Mouse (Mus musculus) cerebellum, postnatal 25 days (tissue): ENCODE data around the gene Nr1i2.
A peak's percentile ranks its signal among the peaks of the same experiment; 100 is the strongest.
"Not testable (repeated sequence)": the region's sequence is repeated elsewhere in the genome, so short reads cannot be mapped to it uniquely, and the experiment has no call there.

ENCODE experiments used
- DNase-seq, 2 experiments: peaks; one replicate each; pipeline ENCODE4 v3.0.0; 2021; ENCODE audit warnings: mixed read lengths in 2 of 2

The Nr1i2 gene

GRCm38 (mm10) chr16:38294685-38295348 lies at the start of gene Nr1i2:
Gene Nr1i2 (minus strand): TSS chr16:38294824.
- no peak for DNase-seq

DNA sequence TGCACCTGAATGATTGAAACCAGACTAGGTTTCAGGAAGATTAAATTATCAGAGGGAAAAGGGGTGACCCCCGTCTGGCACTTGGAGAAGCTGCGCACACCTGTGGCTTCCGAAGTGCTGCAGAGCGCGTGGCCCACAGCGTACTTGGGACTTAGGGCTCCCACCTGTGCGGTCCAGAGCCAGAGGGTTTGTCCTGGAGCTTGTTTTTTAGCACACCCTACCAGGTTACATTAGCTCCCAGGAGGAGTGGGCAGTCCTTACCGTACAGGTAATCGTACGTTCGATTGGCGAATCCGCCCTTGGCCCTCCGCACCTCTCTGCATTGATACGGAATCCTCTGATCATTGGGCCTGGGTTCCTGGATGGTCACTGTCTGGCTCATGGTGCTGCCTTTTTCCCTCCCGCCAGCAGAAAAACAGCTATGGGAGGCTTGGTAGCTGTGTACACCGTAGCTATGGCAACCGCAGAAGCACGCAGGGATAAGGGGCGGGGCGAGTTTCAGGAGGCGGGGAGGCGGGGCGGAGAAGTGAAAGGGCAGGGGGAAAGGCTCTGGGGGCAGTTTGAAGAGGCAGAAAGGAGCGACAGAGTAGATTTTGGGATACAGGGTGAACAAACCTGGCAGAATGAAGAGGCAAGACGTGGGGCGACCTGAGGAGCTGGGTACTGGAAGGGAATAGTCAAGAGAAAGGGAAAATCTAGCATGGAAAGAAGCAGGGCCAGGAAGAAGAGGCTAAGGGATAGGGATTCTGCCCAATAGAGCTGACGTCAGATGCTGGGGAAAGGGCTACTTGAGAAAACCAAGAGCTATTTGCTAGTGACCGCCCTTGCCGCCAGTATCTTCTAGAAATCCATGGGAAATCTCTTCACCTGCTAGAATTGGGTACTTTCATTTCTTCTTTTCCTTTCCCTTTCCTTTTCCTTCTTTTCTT lies 47.0 kb upstream of the Nr1i2 start, which contains the start of gene Maats1:
Gene Maats1, minus strand, starts transcription at position 748 of the 929 bp plus-strand sequence.
- DNase-seq: peak; percentile 68 to 81

DNA sequence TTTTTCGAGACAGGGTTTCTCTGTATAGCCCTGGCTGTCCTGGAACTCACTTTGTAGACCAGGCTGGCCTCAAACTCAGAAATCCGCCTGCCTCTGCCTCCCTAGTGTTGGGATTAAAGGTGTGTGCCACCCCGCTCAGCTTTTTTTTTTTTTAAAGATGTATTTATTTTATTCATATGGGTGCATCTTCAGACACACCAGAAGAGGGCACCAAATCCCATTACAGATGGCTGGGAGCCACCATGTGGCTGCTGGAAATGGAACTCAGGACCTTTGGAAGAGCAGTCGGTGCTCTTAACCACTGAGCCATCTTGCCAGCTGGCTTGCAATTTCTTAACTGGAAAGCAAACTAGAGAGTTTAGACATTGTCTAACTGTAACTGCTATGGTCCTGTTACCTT lies 43.5 kb upstream of the Nr1i2 start:
- DNase-seq: not testable (repeated sequence)

DNA sequence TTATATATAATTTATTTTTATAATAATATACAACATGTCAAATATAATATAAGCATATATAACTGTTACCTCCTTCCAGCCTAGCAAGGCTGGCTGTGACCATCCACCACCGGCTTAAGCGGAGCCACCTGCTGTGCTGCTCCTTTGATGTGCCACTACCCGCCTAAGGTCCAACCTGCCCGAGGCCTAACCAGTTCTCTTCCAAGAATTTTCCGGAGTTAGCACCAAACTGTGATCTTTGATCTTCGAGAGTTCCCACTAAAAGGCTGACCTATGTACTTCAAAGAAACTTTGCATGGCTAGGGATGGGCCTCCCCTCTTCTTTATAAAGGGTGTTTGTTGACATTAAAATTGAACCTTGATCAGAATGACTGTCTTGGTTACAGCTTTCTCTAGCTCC lies 39.8 kb upstream of the Nr1i2 start:
- no peak for DNase-seq

DNA sequence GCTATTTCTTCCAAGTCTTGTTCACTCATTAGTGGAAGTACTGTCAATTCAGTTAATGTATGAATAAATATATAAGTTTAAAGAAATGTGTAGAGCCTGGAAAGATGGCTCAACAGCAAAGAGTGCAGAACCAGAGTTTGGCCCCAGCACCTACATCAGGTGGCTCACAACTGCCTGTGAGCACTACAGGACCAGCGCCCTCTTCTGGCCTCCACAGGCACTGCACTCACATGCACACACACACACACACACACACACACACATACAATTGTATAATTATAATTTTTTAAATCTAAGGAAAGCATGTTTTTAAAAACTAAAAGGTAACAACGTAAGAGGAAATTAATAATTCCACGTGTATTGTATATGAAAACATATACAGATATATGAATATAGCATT lies 34.7 kb upstream of the Nr1i2 start:
- no peak for DNase-seq

DNA sequence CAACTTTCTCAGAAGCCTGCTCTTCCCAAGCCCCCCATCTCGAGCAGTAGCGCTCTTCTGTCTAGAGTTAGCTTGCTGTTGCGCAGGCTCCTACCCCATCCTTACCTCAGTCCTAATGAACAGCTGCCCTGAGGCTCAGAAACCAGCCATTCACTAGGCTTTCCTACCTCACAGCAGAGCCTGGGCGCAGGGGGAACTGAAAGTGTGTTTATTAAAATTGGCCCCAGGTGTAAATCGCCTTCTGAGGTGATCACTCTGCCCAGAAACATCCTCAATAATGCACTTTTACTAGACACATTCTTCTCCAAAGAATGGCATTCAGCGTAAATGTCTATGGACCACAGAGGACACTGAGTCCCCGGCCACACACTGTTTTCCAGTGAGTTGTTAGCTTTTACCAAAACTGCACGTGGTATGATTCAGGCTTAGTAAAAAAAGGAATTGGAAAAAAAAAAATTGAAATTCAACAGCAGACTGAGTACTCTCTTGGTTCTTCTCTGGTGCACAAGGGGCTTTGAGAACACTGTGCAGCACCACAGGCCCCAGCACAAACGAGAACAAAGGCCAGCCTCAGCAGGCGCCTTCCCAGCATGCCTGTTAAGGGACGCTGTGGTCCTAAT lies 32.3 kb upstream of the Nr1i2 start:
- DNase-seq: no peak

- DNase-seq: no peak
Measured at GRCm38 (mm10) chr16:38324311-38324710, 29.7 kb upstream of the Nr1i2 start.

DNA sequence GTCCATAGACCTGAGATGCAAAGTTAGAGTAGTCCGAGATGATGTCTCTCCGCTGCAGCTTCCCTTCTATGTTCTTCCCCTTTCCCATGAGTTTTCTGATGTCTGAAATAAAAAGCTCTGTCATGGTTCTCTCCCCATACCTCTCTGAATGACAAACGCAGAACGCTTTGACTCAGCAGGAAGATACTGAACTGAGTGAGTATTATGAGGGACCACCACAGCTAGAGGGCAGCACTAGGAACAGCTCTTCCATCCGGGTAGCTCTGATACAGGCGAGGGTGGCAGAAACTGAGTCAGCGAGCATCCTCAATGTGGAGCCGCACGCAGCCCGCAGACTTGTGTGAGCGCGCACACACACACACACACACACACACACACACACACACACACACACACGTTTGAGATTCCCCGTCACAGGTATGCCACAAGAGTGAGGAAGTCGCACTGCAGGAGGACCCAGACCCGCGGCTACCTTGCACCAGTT lies 26.9 kb upstream of the Nr1i2 start:
- peak; percentile 72 to 83 for DNase-seq

DNA sequence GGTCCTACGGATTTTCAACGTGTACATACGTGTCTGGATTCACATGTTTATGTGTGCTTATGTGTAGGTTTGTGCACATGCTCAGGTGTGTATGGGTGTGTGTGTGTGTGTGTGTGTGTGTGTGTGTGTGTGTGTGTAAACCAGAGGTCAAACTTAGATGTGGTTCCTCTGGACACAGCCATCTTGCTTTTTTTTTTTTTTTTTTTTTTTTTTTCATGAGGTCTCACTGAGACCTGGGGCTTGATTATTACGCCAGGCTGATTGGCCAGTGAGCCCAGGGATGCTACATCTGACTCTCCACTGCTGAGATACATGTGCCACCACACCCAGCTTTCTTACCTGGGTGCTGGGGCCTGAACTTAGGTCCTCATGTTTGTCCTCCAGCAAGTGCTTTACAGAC lies 24.5 kb upstream of the Nr1i2 start:
- DNase-seq: no peak

DNA sequence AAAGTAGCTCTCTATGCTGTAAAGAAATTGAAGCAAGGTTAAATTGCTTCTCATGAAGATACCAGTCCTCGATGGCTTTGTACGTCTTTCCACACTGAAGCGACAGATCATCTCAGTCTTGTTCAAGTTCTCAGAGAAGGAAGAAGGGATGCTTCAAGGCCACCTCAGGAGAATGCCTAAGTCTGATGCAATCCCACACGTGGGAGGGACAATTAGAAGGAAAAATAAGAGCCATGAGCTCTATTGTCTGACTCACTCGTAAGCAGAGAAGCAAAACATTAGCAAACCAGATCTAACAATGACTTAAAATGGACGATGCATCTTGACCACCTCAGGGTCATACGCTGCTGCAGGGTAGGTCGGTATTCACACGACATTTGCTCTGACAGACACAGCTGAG lies 23.9 kb upstream of the Nr1i2 start:
- no peak for DNase-seq

DNA sequence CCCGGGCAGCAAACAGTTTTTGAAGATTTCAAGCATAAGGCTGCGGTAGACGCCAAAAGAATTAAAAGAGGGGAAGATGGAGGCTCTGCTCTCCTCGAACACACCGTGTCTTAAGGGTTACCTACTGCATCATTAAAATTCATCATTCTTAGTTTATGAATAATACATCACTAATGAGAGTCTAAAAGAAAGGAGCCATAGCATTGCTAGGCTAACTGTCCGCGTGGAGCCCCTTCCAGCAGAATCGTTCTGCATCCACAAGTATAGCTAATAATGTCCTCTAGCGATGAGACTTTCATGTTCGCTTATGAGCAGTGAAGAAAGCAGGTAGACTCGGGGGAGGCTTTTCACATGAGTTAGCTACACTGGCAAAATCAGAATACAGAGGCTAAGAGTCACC lies 13.6 kb upstream of the Nr1i2 start:
- no peak for DNase-seq

GRCm38 (mm10) chr16:38307651-38308050 lies 13.0 kb upstream of the Nr1i2 start:
- no peak for DNase-seq

- DNase-seq: no peak
Measured at GRCm38 (mm10) chr16:38307221-38307605, 12.6 kb upstream of the Nr1i2 start.

- peak in 1 of 2 experiments; percentile 30 for DNase-seq
Measured at GRCm38 (mm10) chr16:38306571-38307220, 12.1 kb upstream of the Nr1i2 start.

- peak; percentile 40 to 58 for DNase-seq
Measured at GRCm38 (mm10) chr16:38304460-38305194, 10.0 kb upstream of the Nr1i2 start.

DNA sequence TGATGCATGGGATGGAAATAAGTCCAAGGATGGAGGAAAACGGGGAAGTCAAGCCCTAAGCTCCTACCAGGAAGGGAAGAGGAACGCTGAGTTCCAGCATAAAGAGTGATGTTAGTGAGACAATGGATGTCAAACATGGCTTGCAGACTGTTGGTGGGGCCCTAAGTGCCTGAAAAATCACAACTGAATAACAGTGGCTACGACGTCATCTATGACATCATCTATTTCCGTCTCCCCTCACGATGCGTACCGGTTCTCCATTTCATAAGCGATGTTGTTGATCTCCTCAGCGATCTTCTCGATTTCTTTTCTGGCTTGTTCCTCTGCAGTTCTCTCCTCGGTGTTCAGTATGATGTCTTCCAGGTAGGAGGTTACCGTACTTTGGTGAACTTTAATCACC lies 7.7 kb upstream of the Nr1i2 start:
- no peak for DNase-seq

DNA sequence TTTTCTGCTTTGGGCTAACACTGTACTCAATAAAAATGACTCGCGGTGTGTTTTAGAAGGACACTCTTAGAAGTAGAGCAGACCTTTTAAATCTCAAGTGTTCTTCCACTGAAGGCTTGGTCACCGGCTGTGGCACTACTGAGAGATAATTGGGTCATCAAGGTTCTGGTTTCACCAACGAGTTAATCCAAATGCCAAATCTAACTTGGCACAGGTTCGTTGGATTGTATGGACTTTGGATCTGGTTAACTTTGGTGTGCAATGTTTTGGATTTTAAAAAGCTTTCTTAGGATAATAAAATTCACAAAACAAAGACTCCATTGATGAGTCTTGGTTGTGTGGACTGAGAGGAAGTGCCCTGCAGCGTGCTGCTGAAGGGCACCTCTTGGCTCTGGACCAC lies 3.8 kb upstream of the Nr1i2 start:
- DNase-seq: no peak

DNA sequence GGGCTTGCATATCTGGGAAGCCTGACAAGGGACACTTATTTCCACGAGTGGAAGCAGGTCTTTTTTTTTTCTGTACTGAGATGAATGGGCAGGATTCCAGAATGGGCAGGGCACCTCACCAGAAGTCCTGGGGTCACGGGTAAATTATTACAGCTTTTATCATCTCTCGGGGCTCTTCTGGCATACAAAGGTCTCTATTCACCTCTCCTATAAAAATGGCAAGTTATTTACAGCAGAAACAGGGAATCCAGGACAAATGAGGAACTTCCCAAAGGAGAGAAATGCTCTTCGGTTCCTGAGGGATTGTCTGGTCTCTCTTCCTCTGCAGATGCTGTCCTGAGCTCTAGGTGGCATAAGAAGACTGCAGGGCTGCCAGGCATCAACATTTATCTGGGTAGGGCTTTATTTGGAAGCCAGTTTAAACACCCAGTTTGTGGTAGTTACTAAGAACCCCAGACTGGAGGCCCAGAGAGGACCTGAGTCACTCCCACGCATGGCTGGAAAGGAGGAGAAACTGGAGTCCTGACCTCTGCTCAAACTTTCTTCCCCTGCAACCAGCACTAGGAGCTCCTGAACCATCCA lies 816 bp upstream of the Nr1i2 start:
- DNase-seq: no peak

DNA sequence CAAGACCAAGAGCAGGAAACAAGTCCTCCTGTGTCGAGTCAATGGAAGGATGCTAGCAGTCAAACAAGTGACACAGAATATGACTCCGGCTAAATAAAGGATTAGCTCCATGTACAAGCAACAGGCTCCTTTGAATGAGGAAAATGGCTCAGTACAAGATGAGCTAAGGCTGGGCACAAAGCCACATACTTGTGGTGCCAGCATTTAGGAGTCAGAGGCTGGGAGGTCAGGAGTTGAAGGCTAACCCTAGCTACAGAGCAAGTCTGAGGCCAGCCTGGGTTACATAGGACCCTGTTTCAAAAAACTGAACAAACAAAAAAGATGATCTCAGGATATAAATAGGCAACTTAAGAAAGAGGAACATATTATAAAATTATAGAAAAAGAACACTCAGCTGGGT lies 4.5 kb downstream of the Nr1i2 start:
- DNase-seq: no peak

GRCm38 (mm10) chr16:38288851-38289250 lies 5.8 kb downstream of the Nr1i2 start:
- no peak for DNase-seq

GRCm38 (mm10) chr16:38287762-38288161 lies 6.9 kb downstream of the Nr1i2 start:
- DNase-seq: no peak

GRCm38 (mm10) chr16:38287357-38287756 lies 7.3 kb downstream of the Nr1i2 start:
- no peak for DNase-seq
